Mouse (Mus musculus): ENCODE data around the gene Olfr678. TPM values are rescaled to one million over a fixed set of nuclear protein-coding genes. Genes with fewer than 3 reads are reported as not detected.

Olfr678 gene
- polyA plus RNA-seq, 1 experiment from 2014 or later = not detected

- Histone ChIP-seq H3K27me3 (replicated peaks; ENCODE audit: insufficient read depth, low read length) (no peaks in the 10 kb centered on the region), H3K4me3 (ENCODE audit: low read depth, low read length) (no peak within 1 kb of the TSS), H3K4me1 (ENCODE audit: insufficient read depth, low read depth, low read length) (no peaks in the 10 kb centered on the region), H3K4me2 (replicated peaks; ENCODE audit: low read depth, low read length) (no peak within 1 kb of the TSS), H3K27ac (ENCODE audit: low read length) (no peak within 1 kb of the TSS), H3K36me3 (ENCODE audit: insufficient read depth, low read length) (no peaks in the 10 kb centered on the region), H3K9me3 (ENCODE audit: low read length) (no peaks in the 10 kb centered on the region), H3K9ac (replicated peaks; ENCODE audit: low read depth) (no peak within 1 kb of the TSS)
- DNase-seq (ENCODE audit: low spot score) = no peak
- ATAC-seq = no peak
- no peak for TF ChIP-seq CTCF (IDR thresholded peaks at IDR 0.05)
- TF ChIP-seq EP300 (IDR thresholded peaks at IDR 0.05) = no peak
These were observed 52.3 kb downstream of the Olfr678 start, which contains the start of gene Olfr681 for GRCm38 (mm10) chr7:105116536-105116935. TSS of gene Olfr681 (plus strand) at chr7:105116836.

Other genes with a start within 250 kb of the Olfr678 start
- not detected in 2 replicates for gene Usp17lb, start 221.9 kb upstream of the Olfr678 start, polyA plus RNA-seq (2015; fragmentation: Nextera tagmentation; extraction: Ambion mirVana)
- not detected in 2 replicates for gene Usp17la, start 207.5 kb upstream of the Olfr678 start, polyA plus RNA-seq (2015; fragmentation: Nextera tagmentation; extraction: Ambion mirVana)
- gene Olfr665, start 186.4 kb upstream of the Olfr678 start, polyA plus RNA-seq (2015; fragmentation: Nextera tagmentation; extraction: Ambion mirVana) = not detected in 2 replicates
- gene Olfr666, start 168.5 kb upstream of the Olfr678 start, polyA plus RNA-seq (2015; fragmentation: Nextera tagmentation; extraction: Ambion mirVana) = not detected in 2 replicates
- gene Olfr667, start 143.0 kb upstream of the Olfr678 start, polyA plus RNA-seq (2015; fragmentation: Nextera tagmentation; extraction: Ambion mirVana) = not detected in 2 replicates
- gene Olfr668, start 136.4 kb upstream of the Olfr678 start, polyA plus RNA-seq (2015; fragmentation: Nextera tagmentation; extraction: Ambion mirVana) = not detected in 2 replicates
- gene Olfr669, start 130.2 kb upstream of the Olfr678 start, polyA plus RNA-seq (2015; fragmentation: Nextera tagmentation; extraction: Ambion mirVana) = not detected in 2 replicates
- not detected in 2 replicates for gene Olfr670, start 101.9 kb upstream of the Olfr678 start, polyA plus RNA-seq (2015; fragmentation: Nextera tagmentation; extraction: Ambion mirVana)
- gene Olfr671, start 85.3 kb upstream of the Olfr678 start, polyA plus RNA-seq (2015; fragmentation: Nextera tagmentation; extraction: Ambion mirVana) = not detected in 2 replicates
- gene Olfr672, start 62.4 kb upstream of the Olfr678 start, polyA plus RNA-seq (2015; fragmentation: Nextera tagmentation; extraction: Ambion mirVana) = not detected in 2 replicates
- not detected in 2 replicates for gene Olfr675, start 36.0 kb upstream of the Olfr678 start, polyA plus RNA-seq (2015; fragmentation: Nextera tagmentation; extraction: Ambion mirVana)
- gene Olfr676, start 31.8 kb upstream of the Olfr678 start, polyA plus RNA-seq (2015; fragmentation: Nextera tagmentation; extraction: Ambion mirVana) = not detected in 2 replicates
- gene Olfr677, start 13.1 kb upstream of the Olfr678 start, polyA plus RNA-seq (2015; fragmentation: Nextera tagmentation; extraction: Ambion mirVana) = not detected in 2 replicates
- not detected in 2 replicates for gene Olfr679, start 16.7 kb downstream of the Olfr678 start, polyA plus RNA-seq (2015; fragmentation: Nextera tagmentation; extraction: Ambion mirVana)
- gene Olfr680-ps1, start 28.3 kb downstream of the Olfr678 start, polyA plus RNA-seq (2015; fragmentation: Nextera tagmentation; extraction: Ambion mirVana) = not detected in 2 replicates
- not detected in 2 replicates for gene Olfr681, start 52.4 kb downstream of the Olfr678 start, polyA plus RNA-seq (2015; fragmentation: Nextera tagmentation; extraction: Ambion mirVana)
- gene Olfr683, start 82.5 kb downstream of the Olfr678 start, polyA plus RNA-seq (2015; fragmentation: Nextera tagmentation; extraction: Ambion mirVana) = not detected in 2 replicates
- gene Olfr684, start 99.2 kb downstream of the Olfr678 start, polyA plus RNA-seq (2015; fragmentation: Nextera tagmentation; extraction: Ambion mirVana) = not detected in 2 replicates
- not detected in 2 replicates for gene Olfr685, start 121.5 kb downstream of the Olfr678 start, polyA plus RNA-seq (2015; fragmentation: Nextera tagmentation; extraction: Ambion mirVana)
- not detected in 2 replicates for gene Olfr686, start 143.0 kb downstream of the Olfr678 start, polyA plus RNA-seq (2015; fragmentation: Nextera tagmentation; extraction: Ambion mirVana)
- not detected in 2 replicates for gene Olfr688, start 223.6 kb downstream of the Olfr678 start, polyA plus RNA-seq (2015; fragmentation: Nextera tagmentation; extraction: Ambion mirVana)
- gene Olfr689, start 246.7 kb downstream of the Olfr678 start, polyA plus RNA-seq (2015; fragmentation: Nextera tagmentation; extraction: Ambion mirVana) = not detected in 2 replicates

Measured in lung, postnatal 0 days (tissue).